Mouse (Mus musculus): ENCODE results near the gene Trpc1. TPM values are rescaled to one million over a fixed set of nuclear protein-coding genes. Genes with fewer than 3 reads are reported as not detected.
A peak's percentile ranks its signal among the peaks of the same experiment; 100 is the strongest.

The Trpc1 gene
- polyA plus RNA-seq, 1 experiment = 1.4 TPM

DNA sequence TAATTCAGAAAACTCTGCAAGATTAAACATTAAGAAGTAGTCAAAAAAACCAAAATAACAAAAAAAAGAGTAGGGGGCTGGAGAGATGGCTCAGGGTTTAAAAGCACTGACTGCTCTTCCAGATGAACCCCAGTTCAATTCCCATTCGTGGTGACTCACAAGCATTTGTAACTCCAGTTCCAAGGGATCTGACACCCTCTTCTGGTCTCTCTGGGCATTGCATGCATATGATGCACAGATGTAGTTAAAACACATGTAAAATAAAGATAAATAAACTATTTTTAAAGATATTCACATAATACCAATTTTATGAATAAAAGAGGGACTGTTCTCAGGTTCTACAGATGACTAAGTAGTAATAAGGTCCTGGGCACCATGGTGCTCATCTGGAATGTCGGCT, 52.4 kb downstream of the Trpc1 start:
- DNase-seq (ENCODE audit: low read depth) = no peak

DNA sequence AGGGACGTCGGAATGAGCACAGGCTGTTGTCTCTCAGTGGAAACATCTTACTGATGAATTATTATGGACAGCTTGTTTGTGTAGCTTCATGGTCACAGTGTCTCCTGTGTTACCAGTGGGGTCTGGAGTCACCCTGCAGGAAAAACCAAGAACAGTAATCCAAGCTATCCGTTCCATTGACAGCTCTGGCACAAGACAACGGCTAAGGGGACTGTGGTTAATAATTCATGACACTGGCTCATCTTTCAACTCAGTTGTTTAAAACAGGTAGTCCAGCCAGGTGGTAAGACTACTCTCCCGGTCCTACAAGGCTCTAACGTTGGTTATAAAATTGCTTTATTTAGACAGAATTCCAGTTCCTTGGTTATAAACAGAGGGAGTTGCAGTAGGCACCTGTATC, 53.6 kb downstream of the Trpc1 start:
- DNase-seq (ENCODE audit: low read depth) = no peak

DNA sequence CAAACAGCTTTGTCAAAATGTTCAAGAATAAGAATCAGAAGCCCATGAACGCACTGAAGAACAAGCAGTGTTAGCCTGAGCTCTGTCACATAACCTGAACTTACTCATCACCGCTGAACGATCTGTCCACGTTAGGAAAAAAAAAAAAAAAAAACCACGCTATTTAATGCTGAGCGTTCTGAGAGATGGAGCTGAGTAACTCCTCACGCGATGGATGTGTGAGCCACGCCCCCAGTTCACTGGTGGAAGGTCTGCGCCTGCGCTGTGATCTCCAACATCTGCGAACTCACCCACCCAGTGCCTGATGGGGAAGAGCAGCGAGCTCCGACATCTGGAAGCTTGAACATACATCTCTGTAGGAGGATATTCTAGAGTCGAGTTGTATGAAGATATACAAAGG, 55.2 kb downstream of the Trpc1 start:
- DNase-seq (ENCODE audit: low read depth) = no peak

DNA sequence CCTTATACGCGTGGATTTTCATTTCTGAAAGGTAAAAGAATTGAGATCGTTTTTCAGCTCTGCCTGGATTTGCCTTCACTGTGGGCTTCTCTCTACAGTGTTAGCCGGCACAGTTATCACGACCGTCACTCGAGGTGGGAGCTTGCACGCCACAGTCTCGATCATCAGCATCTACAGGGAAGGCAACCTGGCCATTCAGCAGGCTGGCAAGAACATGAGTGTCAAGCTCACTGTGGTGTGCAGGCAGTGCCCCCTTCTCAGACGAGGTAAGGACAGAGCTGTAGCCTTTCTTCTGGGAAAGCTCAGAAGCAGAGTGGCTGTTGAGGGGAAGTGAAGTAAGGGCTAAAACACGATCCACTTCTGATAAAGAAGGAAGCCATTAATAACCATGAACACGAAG, 55.6 kb downstream of the Trpc1 start:
- no peak for DNase-seq (ENCODE audit: low read depth)

DNA sequence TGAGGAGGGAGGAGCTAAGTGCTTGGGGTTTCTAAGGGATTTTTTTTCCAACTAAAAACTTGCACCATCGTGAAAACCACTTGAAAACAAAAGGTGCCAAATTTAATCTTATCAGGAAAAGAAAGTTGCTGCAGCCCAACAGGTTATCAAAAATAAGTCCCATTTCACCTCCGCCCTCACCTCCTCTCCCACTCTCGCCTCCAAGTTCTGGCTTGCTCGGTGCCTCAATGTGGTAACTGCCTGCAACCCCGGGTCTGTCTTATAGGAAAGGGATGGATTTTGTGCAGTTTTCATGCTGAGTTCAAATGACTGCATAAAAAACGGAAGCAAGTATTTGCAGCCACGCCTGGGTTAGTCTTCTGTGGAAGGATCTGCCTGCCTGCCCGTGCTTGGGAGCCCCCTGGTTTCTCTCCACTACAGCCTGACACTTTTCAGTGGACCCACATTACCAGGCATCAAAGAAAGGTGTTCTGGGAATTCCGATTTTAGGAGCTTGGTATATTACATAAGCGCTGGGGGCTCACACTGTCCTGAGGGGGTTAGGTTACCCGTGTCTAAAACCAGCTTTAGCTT, 56.6 kb downstream of the Trpc1 start:
- no peak for DNase-seq (ENCODE audit: low read depth)

DNA sequence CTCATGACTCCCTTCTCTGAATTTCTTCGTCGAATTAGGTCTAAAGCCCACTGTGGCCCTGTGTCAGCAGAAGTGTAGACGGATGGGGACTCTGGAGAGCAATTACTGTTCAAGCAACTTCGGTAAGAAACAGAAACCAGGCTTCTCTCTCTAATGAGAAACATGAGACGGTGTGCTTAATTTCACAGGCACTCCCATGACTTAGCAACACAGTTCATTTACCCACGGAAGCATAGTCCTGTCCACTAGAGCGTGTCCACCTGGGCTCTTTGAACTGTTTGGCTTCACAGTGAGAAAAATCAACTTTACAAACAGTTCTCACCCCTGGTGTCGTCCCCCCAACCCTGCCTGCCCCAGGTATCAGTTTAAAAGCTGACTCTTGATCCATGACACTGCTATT, 57.4 kb downstream of the Trpc1 start:
- DNase-seq (ENCODE audit: low read depth) = no peak

DNA sequence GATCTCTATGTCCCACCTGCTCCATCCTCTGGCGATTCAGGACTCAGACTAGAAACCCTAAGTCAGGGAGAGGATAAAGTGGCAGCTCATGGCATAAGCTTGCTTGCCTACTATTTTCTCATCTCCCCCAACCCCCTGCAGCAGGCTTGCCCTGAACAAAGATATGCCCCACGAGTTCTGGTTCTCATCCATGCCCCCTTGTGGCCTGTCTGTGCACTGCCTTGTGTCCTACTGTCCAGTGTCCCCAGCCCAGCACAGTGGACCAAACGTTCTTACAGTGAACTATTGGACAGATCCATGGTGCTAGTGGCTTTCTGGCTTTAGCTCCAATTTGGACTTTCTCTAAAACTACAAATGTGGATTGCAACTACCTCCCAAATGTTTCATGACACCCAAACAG, 62.1 kb downstream of the Trpc1 start:
- no peak for DNase-seq (ENCODE audit: low read depth)

DNA sequence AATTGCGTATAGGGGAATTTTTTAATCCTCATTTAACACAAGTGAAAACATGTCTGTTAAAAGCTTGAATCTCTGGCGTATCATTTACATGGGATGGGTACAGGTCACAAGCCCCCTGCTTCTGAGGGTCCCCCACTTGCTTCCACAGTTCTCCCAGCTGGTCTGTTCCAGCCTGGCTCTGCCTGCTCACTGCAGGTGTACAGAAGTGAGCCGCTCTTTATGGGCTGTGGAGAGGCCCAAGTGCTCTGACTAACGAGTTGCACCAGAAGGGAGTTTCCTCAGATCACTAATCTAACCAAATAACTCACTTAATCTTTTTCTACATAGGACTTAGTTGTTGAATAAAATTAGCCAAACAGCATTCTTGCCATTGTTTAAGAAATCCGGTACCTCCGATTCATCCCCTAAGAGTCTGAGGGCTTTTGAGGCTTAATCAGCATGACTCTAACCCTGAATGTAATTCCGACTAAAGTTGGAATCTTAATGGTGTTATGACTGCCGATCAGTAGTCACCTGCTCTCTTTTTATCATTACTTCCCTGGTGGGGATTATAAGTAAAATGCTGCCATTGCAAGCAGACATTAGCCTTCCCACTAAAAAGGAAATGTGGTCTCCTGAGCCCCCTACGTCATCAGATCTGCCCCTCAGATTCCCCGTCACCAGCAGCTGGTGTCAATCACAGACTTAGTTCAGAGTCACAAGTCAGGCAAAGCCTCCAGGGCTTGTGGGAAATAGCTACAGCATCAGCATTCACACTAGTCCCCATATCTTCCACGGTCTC, 64.3 kb downstream of the Trpc1 start:
- DNase-seq (ENCODE audit: low read depth) = peak; percentile 14

DNA sequence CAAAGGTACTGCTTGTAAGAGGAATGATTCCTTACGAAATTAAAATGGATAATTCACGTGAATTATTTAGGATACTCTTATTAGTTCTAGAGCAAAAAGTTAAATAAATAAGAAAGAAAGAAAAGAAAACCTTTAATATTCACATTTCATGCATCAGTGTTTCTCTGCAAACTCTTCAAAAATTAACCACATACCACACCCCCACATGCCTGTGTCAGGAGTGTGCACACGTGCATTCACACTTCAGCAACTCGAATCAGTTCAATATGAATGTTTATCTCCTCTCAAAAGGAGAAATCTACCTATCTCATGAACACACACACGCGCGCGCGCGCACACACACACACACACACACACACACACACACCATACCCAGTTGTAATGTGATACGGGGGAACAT, 69.5 kb downstream of the Trpc1 start:
- DNase-seq (ENCODE audit: low read depth) = no peak

DNA sequence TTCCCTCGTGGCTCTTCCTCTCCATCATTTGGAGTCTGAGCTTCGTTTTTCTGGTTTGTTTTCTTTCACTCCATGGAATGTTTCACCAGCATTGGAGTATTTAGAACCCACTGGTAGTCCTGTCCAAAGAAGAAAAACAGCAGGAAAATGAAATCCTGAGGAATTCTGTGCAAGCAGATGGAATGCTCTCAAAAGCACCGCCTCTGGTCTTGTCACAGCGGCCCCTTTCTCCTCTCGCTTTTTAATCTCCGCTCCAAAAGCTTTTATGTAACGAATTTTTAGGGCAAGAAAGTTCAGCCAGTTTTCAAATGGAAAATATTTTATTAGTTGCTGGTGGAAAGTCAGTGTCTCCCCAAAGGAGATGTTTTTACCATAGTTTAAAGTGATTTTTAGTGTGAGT, 70.2 kb downstream of the Trpc1 start:
- DNase-seq (ENCODE audit: low read depth) = no peak

DNA sequence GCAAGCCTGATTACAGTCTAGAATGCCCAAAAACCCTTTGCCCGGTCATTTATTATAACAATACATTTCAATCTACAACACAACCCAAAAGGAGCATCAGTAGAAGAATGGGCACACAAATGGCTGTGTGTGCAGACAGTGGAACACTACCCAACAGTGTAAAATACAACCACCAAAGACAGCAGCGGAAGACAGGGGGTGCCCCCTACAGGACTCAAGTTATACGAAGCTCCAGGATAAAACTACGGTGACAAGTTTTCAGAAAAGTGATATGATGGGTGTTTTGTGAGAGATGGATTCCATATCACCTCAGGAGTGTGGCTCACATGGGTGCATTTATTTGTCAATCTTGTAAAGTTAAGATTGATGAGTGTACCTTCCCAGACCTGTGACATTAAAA, 74.2 kb downstream of the Trpc1 start:
- no peak for DNase-seq (ENCODE audit: low read depth)

DNA sequence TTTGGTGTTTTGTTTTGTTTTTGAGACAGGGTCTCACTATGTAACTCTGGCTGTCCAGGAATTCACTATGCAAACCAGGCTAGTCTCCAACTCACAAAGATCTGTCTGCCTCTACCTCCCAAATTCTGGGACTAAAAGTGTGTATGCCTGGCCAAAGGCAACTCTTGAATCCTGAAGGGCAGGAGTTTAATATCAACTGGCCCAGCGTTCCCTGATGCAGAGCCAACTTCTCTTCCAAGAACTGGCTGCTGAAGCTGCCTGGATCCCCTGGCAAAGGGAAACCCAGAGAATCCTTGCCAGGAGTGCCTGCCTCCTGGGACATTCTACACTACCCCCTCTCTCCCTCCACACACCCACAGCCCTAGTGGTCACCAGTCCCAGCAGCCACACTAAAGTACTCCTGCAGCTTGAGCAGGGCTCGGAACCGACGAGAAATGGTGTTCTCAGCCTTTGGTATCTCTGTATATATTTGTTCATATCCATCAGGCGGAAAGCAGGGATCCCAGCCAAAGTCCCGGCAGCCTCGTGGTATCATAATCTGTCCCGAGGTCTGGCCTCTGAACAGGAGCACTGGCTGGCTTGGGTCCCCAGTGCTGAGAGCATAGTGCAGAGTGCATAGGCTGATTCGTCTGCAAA, 75.0 kb downstream of the Trpc1 start:
- no peak for DNase-seq (ENCODE audit: low read depth)

DNA sequence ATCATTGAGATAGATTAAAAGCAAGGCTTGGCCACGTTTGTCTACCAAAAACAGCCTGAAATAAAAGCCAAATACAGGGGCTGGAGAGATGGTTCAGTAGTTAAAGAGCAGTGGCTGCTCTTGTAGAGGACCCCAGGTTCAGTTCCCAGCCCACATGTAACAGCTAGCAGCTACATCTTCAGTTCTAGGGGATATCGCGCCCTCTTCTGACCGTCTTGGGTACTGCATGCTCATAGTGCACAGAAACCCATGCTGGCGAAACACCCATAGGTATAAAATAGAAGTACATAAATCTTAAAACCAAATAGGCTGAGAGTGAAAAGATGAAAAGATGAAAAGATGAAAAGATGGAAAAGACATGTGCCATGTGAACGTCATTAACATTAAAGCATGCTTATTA, 77.4 kb downstream of the Trpc1 start:
- DNase-seq (ENCODE audit: low read depth) = no peak

DNA sequence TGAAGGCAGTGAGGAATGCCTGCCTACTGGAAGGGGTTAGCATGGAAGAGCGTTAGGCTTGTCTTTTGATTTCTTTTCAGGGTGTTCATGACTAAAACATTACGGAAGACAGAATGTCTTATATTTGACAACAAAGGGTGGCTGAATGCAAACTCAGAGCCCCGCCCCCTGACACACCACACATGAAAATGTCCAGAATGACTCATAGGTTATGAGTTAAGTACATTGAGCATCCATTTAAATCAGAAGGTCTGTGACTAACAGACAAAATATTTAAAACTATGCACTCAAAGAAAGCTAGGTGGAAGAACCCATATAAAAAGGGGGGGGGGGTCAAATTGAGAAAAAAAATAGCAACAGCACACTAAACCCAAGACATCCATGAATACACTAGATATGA, 77.8 kb downstream of the Trpc1 start:
- no peak for DNase-seq (ENCODE audit: low read depth)

DNA sequence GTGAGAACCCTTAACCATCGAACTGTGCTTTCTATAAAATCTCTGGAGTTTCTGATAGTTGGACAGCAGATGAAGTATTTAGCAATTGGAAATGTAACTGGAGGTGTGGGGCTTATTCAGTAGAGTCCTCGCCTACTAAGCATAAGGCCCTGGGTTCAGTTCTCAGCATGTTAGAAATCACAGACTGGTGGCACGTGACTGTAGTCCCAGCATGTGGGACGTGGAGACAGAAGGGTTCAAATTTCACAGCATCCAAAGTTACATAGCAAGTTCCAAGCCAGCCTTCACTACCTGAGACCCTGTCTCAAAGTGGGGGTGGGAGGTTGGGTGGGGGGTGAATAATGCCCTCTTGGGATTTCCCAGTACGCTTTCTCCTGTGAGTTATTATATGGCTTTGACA, 81.9 kb downstream of the Trpc1 start:
- DNase-seq (ENCODE audit: low read depth) = no peak

DNA sequence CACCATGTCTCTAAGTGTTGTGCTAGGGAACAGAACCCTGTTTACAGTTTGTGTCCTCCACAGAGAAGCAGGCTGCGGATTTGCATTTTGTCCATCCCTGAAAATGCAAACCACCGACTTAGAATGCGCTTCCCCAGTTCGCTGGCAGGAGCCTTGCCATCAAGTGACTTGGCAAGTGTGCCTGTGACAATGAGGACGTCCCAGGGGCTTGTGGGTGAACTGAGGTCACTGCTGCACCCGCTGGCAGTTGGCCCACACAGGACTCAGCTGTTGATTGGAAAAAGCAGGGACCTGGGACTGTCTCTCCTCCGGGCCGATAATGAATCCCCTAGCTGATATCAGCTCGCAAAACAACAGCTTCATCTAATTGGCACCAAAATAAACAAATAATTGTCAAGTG, 82.3 kb downstream of the Trpc1 start:
- DNase-seq (ENCODE audit: low read depth) = no peak

DNA sequence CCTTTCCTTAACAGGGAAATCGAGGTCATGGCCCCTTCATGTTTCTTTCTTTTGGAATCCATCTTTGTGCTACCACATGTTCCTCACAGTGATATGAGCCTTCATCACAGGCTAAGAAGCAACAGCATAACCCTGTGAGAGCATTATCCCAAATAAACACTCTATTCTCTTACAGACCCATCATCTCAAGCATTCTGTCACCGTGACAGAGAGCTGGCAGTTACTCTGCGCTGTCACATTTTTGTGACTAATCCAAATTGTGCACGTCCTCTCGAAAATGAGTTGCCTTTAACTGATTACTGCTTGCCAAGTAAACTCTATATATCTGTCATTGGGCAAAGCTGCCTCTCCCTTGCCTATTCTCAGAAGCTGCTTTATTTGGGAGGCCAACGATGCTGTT, 84.3 kb downstream of the Trpc1 start:
- no peak for DNase-seq (ENCODE audit: low read depth)

DNA sequence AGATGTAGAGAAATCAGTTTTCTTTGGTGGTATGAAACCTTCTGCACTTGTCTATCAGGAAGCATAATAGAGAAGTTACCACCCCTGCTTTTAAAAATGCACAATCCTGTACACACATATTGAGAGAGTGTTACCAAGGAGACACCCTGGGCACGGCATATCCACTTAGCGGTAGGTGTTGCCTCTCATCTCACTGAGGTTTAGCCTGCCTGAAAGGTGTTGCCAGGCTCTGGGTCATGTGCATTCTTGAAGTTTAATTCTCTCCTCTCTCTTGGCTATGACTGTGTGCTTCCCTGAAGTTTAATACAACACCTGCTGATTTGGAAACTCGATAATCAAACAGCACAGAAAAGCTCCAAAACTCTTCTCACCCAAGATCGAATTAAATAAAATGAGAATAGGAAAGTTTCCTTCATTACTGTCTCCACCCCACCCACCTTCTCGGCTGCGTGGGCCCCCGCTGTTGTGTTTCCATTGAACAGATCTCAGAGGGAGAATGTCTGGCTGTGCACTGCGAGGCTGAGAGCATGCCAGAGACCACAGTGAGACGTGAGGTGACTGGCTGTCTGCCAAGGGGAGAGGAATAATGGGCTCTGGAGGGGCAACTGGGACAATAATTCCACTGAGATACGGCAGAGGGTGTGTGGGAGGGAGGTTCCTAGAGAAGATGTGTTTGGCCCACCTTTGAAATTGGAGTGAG, 85.7 kb downstream of the Trpc1 start:
- DNase-seq (ENCODE audit: low read depth) = no peak

DNA sequence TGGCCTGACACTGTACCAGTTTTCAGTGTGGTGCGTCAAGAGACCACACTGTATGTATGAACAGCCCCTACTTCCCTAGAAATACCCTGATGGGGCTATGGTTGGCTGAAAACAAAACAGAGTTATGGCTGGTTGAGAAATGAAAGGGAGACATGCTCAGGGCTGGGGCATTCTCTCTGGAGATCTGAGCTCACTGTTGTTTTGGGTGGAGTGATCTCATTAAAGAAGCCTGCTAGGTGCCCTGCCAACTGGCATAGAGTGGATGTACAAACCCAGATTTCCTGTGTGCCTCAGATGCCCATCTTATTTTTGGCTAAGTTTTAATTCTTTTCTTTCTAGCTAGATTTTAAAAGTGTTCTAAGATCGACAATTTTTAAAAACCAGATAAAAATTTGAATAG, 92.2 kb downstream of the Trpc1 start:
- no peak for DNase-seq (ENCODE audit: low read depth)
